Mouse (Mus musculus) spleen, embryonic (tissue): ENCODE measurements around the gene Suox.
"Not testable (repeated sequence)": the region's sequence is repeated elsewhere in the genome, so short reads cannot be mapped to it uniquely, and the experiment has no call there.

ENCODE experiments used
- CTCF ChIA-PET: fragments of 350-600 bp; sonication (Branson Sonifier 250); formaldehyde crosslinking; loops from one replicate; lab custom pipeline; 2022; lab: Charles Lee

Gene Suox

GRCm38 (mm10) chr10:128665307-128665706, 8.6 kb downstream of the Suox start:
- CTCF ChIA-PET, result interaction anchor here (0.7 kb wide), 1 partner anchor 1329 kb away, joined by 3 read pairs; no protein-coding TSS in a partner anchor

- CTCF ChIA-PET, result interaction anchor here (0.7 kb wide), 1 partner anchor 1329 kb away, joined by 3 read pairs; no protein-coding TSS in a partner anchor
Measured at GRCm38 (mm10) chr10:128664808-128665207, 9.1 kb downstream of the Suox start.

- CTCF ChIA-PET, result interaction anchor here (0.5 to 1.0 kb wide), 2 partner anchors 16 to 117 kb away, joined by 3 to 6 read pairs; partner anchors contain the start of gene Zc3h10
Measured at GRCm38 (mm10) chr10:128663441-128664220, 10.2 kb downstream of the Suox start.

GRCm38 (mm10) chr10:128662465-128662864, 11.4 kb downstream of the Suox start:
- CTCF ChIA-PET, result interaction anchor here (1.0 kb wide), 1 partner anchor 17 kb away, joined by 3 read pairs; no protein-coding TSS in a partner anchor

- CTCF ChIA-PET, result interaction anchor here (0.6 kb wide), 1 partner anchor 1639 kb away, joined by 3 read pairs; no protein-coding TSS in a partner anchor
Measured at GRCm38 (mm10) chr10:128659490-128659889, 14.4 kb downstream of the Suox start.

GRCm38 (mm10) chr10:128657844-128658243, 16.0 kb downstream of the Suox start:
- CTCF ChIA-PET, result no interaction called here

- CTCF ChIA-PET, result interaction anchor here (0.6 to 0.8 kb wide), 2 partner anchors 125 to 1146 kb away, joined by 3 to 6 read pairs; no protein-coding TSS in a partner anchor
Measured at GRCm38 (mm10) chr10:128656731-128657130, 17.1 kb downstream of the Suox start.

- CTCF ChIA-PET, result no interaction called here
Measured at GRCm38 (mm10) chr10:128655254-128655653, 18.6 kb downstream of the Suox start.

GRCm38 (mm10) chr10:128653866-128654265, 20.0 kb downstream of the Suox start:
- CTCF ChIA-PET, result no interaction called here

GRCm38 (mm10) chr10:128646139-128647089, 27.5 kb downstream of the Suox start:
- CTCF ChIA-PET, result interaction anchor here (0.5 to 0.6 kb wide), 2 partner anchors 20 to 49 kb away, joined by 3 to 4 read pairs; partner anchors contain the start of genes Rab5b and Rps26

GRCm38 (mm10) chr10:128645111-128646011, 28.5 kb downstream of the Suox start, which contains the start of gene Ikzf4:
Gene Ikzf4 (minus strand): TSS chr10:128645991.
- CTCF ChIA-PET, result interaction anchor here (0.7 kb wide), 1 partner anchor 33 kb away, joined by 3 read pairs; no protein-coding TSS in a partner anchor

GRCm38 (mm10) chr10:128642749-128643148, 31.1 kb downstream of the Suox start:
- CTCF ChIA-PET, result interaction anchor here (0.6 kb wide), 1 partner anchor 686 kb away, joined by 3 read pairs; no protein-coding TSS in a partner anchor

- CTCF ChIA-PET, result no interaction called here
Measured at GRCm38 (mm10) chr10:128641871-128642270, 32.0 kb downstream of the Suox start.

GRCm38 (mm10) chr10:128640891-128641290, 33.0 kb downstream of the Suox start:
- CTCF ChIA-PET, result no interaction called here

GRCm38 (mm10) chr10:128639999-128640398, 33.9 kb downstream of the Suox start:
- CTCF ChIA-PET, result interaction anchor here (0.7 kb wide), 1 partner anchor 310 kb away, joined by 3 read pairs; no protein-coding TSS in a partner anchor

- CTCF ChIA-PET, result no interaction called here
Measured at GRCm38 (mm10) chr10:128637011-128637410, 36.9 kb downstream of the Suox start.

GRCm38 (mm10) chr10:128636561-128636960, 37.3 kb downstream of the Suox start:
- CTCF ChIA-PET, result no interaction called here

GRCm38 (mm10) chr10:128635697-128636096, 38.2 kb downstream of the Suox start:
- CTCF ChIA-PET, result no interaction called here

- CTCF ChIA-PET, result interaction anchor here (0.6 kb wide), 1 partner anchor 329 kb away, joined by 3 read pairs; no protein-coding TSS in a partner anchor
Measured at GRCm38 (mm10) chr10:128631571-128631970, 42.3 kb downstream of the Suox start.

- CTCF ChIA-PET, result not testable (repeated sequence)
Measured at GRCm38 (mm10) chr10:128630306-128630705, 43.6 kb downstream of the Suox start.
